Mouse (Mus musculus) large intestine, adult 2 months (tissue): Measurements from ENCODE around the gene Camk2n2. TPM values are rescaled to one million over a fixed set of nuclear protein-coding genes. Genes with fewer than 3 reads are reported as not detected.
"Not testable (repeated sequence)": the region's sequence is repeated elsewhere in the genome, so short reads cannot be mapped to it uniquely, and the experiment has no call there.

Experiments
- DNase-seq: peaks from one replicate; pipeline ENCODE4 v3.0.0-alpha.2; 2012; ENCODE audit warnings: low read depth, low spot score
- WGBS: fragments of 180-500 bp; shearing (Covaris S2); methylation state at CpG from one replicate; pipeline ENCODE4 v1.1.7; 2018; 5-methylcytosine and 5-hydroxymethylcytosine counted together
- polyA plus RNA-seq: library from polyadenylated mRNA; depleted of rRNA; stranded (reverse); fragments of >200 nt; gene quantifications from 2 replicates; pipeline ENCODE4 v1.2.3, GENCODE M21; 2012; rRNA removed

Camk2n2 gene
- 2.0 and 3.3 TPM in 2 replicates for polyA plus RNA-seq

DNA sequence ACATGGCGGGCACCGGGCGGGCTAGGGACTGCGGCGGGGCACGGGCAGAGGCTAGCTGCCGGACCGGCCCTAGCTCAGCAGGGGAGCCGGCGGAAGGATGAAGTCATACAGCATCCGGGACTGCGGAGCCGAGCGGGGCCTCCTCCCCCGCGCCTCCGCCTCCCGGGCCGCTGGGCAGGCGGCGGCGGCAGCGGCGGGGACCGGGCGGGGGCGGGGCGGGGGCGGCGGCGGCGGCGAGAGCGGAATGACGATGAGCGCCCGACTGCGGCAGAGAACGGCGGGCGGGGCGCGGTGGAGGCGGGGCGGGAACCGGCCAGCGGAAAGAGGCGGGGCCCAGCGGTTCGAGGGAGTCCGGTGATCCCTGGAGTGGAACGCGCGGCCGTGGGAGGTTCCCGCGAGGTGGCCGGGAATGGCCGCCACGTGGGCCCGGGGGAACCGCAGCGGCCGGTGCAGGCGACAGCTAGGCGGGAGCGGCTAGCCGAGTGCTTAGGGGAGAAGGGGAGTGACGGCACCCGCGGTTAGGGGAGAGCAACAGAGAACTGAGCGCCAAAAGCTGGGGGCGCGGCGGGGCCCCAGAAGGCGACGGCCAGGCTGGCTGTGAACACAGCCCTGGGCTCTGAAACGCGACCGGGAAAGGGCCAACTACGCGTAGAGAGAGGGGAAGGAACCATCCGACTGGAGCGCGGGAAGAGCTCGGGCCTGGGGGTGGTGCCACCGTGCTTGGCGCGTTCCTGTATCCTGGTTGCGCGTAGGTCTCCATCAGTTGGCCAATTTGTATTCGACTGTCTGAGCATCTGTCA, at the start of gene Camk2n2:
Camk2n2 (minus strand) TSS at position 97 of the 800 bp plus-strand sequence.
- WGBS = under 1% methylated on average over 77 of the region's 92 CpGs

DNA sequence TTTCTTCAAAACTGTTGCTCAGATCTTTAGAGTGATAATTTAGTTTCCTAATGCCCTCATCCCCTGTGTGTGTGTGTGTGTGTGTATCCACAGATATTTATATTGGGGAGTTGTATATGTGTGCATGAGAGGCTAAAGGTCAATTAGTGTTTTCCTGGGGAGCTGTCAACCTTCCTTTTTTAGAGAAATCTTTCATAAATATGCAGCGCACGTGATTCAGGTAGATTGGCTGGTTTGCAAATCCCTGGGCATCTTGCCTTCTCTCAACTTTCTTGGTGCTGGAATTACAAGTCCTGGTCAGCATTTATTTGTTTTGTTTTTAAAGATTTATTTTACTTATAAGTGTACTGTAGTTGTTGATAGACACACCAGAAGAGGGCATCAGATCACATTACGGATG, 49.2 kb upstream of the Camk2n2 start:
- DNase-seq = no peak
- 84% methylated on average over 3 of the region's 3 CpGs for WGBS

More for the DNA sequence above, at the start of gene Camk2n2:
- DNase-seq = no peak

DNA sequence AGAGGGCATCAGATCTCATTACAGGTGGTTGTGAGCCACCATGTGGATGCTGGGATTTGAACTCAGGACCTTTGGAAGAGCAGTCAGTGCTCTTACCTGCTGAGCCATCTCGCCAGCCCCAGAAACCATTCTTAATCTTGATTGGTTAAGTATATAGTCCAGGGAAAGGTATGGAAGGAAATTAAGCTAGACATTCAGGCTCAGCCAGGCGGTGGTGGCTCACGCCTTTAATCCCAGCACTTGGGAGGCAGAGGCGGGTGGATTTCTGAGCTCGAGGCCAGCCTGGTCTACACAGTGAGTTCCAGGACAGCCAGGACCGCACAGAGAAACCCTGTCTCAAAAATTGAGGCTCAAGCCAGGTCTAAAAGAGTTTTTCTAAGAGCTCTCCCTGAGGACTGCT, 46.9 kb upstream of the Camk2n2 start, which contains the start of gene Eif4g1:
Eif4g1 (plus strand) TSS at position 301 of the 400 bp plus-strand sequence.
- WGBS = 97% methylated on average over 6 of the region's 6 CpGs
- not testable (repeated sequence) for DNase-seq

GRCm38 (mm10) chr16:20657661-20658060, 36.6 kb upstream of the Camk2n2 start:
- no peak for DNase-seq
- WGBS = 83% methylated on average over 4 of the region's 4 CpGs

- 44% methylated on average over 2 of the region's 2 CpGs for WGBS
- no peak for DNase-seq
These were observed 32.2 kb upstream of the Camk2n2 start for GRCm38 (mm10) chr16:20653315-20653714.

GRCm38 (mm10) chr16:20651947-20652310, 30.8 kb upstream of the Camk2n2 start:
- 5% methylated on average over 12 of the region's 12 CpGs for WGBS
- DNase-seq = no peak

DNA sequence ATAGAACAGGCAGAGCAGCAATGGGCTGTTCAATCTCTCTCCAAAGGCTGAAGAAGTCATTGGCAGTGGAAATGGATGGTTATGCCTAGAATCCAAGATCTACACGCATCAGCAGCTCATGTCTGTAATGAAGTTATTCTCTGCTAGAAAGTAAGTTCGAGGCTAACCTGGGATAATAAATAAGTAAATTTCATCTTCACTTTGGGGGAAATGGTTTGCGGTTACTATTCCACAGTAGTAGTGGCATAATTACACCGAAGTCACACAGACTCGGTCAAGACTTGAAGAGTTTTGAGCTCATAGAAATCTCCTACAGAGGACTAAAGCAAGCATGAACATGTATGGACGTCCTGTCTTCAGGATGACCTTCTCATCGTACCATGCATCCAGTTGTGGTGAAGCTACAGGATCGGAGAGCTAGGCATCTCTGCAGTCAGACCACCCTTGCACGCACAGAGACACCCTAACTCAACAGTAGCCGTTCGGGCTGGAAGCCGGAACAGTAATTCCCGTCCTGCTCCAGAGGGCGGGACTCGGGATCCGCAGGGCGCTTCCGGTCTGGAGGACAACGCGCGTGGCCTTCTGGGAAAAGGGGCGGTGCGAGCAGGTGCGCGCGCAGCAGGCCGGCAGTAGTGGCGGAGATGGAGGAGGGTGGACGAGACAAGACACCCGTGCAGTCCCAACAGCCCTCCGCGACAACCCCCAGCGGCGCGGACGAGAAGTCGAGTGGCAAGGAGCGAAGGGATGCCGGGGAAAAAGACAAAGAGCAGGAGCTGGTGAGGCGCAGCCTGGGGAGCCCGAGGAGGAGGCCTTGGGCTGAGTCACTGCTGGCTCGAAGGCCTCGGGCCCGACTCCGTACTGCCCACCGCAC, 30.2 kb upstream of the Camk2n2 start, which contains the start of gene Psmd2:
Psmd2 (plus strand) TSS at position 577 of the 871 bp plus-strand sequence.
- DNase-seq = no peak
- under 1% methylated on average over 46 of the region's 46 CpGs for WGBS

DNA sequence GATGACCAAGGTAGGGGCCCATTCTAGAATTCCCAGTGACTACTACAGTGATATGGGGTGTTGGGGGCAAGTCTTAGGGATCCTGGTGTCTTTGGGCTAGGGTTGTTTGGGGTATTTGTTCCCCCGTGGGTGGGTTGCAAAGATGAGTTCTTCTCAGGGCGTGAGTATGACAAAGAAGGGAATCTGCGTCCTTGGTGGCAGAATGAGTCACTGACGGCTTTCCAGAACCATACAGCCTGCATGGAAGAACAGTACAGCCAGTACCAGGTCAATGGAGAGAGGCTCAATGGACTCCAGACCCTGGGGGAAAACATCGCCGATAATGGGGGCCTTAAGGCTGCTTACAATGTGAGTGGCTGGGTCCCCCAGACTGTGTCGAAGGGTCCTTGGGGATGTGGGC, 22.8 kb upstream of the Camk2n2 start:
- WGBS = 76% methylated on average over 7 of the region's 7 CpGs
- no peak for DNase-seq

DNA sequence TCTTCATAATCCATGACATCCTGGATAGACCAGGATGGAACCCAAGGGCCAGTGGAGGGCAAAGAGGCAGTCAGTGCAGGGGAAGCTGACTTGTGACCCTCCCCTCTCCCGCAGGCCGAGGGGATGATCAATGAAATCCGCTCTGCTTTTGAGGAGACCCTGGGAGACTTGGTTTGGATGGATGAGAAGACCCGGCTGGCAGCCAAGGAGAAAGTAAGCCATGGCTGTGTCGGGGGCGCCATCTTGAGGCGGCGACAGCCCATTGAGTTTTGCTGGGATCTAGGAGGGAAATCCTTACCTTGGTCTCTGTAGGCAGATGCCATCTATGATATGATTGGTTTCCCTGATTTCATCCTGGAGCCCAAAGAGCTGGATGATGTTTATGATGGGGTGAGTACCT, 21.1 kb upstream of the Camk2n2 start:
- no peak for DNase-seq
- WGBS = 2% methylated on average over 8 of the region's 8 CpGs

DNA sequence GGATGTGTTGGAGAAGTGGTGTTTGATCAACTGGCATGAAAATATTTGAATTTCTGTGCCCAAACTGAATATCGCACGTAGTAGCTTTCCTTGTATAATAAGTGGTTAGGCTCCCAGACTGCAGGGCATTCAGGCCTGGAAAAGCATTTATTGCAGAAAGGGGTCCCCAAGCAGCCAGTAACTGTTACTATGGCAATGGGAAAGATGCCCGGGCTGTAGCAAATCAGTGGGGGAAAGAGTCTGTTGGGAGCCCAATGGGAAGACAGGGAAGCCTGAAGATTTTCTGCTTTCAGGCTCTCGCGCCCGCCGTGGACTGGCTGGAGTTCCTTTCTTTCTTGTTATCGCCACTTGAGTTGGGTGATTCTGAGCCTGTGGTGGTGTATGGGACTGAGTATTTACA, 17.3 kb upstream of the Camk2n2 start:
- WGBS = 76% methylated on average over 8 of the region's 8 CpGs
- no peak for DNase-seq

- 61% methylated on average over 8 of the region's 8 CpGs for WGBS
- DNase-seq = no peak
These were observed 16.3 kb upstream of the Camk2n2 start for GRCm38 (mm10) chr16:20637410-20637809.

DNA sequence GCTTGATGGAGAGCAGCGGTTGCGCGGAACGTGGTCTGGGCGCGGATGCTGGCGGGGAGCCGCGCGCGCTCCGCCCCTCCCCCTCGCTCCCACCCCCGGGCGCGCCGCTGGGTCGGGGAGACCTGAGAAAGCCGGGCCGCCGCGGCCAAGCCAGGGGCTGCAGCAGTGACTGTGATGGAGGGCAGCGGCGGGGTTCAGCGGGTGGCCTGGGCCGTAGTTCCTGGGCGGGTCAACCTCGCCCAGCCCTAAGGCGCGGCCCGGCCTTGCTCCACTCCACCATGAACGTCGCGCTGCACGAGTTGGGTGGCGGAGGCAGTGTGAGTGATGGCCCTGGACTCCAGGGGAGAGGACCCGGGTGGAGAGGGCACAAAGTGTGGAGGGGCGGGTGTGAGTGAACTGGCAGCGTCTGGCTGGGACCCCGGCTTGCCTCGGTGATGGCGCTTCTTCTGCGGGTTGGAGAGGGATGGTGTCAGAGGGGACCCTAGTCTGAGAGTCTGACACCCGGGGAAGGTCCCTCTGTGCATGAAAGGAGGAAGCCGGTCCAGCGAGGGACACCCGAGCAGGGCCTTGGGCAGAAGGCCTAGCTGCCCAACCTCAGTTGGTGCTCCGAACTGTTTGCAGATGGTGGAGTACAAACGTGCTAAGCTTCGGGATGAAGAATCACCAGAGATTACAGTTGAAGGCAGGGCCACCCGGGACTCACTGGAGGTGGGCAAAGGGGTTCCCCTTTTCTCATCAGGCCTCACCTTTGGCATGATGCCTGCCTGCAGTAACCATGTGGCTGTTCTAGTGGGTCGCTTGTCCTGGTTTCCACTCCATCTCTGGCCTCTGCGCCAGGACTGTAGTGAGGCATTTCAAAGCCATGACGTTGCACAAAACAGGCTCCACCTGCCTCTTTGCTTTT, 8.9 kb upstream of the Camk2n2 start, which contains the start of gene Ece2:
Ece2 (plus strand) TSS at position 98 of the 904 bp plus-strand sequence.
- no peak for DNase-seq
- WGBS = 8% methylated on average over 54 of the region's 54 CpGs

DNA sequence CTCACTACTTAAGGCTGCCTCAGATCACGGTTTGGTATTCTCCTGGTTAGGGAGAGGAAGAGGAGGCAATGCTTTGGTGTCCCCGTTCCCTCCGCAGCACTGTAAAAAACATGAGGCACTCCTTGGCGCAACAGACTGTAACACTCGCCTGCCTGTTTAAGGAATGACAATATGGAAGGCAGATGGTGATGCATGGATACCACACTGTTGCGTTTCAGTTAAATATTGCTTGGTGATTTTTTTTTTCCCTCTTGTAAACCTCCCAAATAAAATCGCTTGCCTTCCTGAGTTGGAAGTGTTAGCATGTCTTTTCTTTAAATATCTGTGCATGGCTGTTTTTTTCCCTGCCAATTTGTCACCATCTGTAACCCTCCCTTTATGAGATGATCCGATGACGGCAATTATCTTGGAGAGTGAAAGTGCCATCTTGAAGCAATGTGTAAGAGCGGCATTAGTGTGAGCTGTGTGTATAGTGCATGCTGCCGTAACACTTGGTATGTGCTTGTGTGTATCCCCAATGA, 7.8 kb upstream of the Camk2n2 start:
- 58% methylated on average over 11 of the region's 11 CpGs for WGBS
- DNase-seq = no peak

- 48% methylated on average over 2 of the region's 2 CpGs for WGBS
These were observed 2.1 kb upstream of the Camk2n2 start for GRCm38 (mm10) chr16:20623211-20623610.

DNA sequence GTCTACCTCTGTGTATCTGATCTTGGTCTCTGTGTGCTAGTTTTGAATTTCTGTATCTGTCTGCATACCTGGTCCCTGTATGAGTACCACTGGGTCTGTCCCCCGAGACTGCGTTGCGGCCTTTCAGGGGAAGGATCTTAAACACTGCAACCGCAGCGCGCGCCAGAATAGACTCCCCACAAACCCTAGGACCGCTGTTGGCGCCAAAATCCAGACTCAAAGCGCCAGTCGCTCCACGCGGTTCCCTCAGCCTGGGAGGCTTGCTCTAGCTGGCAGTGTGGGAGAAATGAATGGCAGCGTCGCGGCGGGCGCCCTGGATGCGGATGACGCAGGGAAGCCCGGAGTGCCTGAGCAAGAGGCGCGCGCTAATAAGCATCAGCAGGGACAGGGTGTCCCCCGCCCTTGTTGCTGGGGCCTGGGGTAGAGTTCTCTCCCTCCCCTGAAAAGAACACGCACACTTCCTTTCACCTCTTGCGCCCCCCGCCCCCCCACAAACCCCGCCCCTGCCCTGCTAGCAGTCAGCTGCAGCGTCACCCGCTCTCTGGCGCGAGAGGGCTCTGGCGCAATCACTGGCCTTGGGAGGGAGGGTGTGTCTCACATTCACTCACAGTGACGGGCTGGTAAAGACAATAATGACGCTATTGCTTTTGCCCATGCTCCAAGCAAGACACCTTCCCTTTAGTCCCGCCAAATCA, 1.1 kb upstream of the Camk2n2 start:
- under 1% methylated on average over 37 of the region's 37 CpGs for WGBS
- no peak for DNase-seq

More at GRCm38 (mm10) chr16:20623211-20623610, 2.1 kb upstream of the Camk2n2 start:
- no peak for DNase-seq

DNA sequence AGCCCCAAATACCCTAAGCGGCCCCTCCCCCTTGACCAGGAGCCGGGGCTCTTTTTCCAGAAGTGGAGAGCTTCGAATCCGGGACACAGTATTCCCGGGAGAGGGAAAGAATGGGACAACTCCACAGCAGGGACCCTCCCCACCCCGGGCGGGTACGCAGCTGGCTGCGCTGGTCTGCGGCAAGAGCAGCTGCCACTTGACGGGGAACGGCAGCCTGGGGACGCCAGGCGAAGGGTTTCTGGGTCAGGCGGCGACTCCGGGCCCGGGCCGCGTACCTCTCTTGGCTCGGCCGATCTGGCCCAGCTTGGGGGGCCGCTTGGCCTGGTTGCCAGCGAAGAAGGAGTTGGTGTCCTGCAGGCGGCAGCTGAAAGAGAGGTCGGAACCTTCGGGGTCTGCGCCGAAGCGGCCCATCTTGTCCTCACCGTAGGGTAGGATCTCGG, 316 bp downstream of the Camk2n2 start:
- DNase-seq = no peak
- WGBS = under 1% methylated on average over 32 of the region's 32 CpGs

- no peak for DNase-seq
- WGBS = under 1% methylated on average over 9 of the region's 9 CpGs
These were observed 720 bp downstream of the Camk2n2 start for GRCm38 (mm10) chr16:20620399-20620735.

GRCm38 (mm10) chr16:20619541-20620398, 1.3 kb downstream of the Camk2n2 start:
- DNase-seq = no peak
- WGBS = 5% methylated on average over 79 of the region's 83 CpGs
